Mouse (Mus musculus): ENCODE results near the gene Tmem200b. TPM values are rescaled to one million over a fixed set of nuclear protein-coding genes. Genes with fewer than 3 reads are reported as not detected.

The Tmem200b gene
- polyA plus RNA-seq, 1 experiment from 2014 or later = 0.71 TPM

DNA sequence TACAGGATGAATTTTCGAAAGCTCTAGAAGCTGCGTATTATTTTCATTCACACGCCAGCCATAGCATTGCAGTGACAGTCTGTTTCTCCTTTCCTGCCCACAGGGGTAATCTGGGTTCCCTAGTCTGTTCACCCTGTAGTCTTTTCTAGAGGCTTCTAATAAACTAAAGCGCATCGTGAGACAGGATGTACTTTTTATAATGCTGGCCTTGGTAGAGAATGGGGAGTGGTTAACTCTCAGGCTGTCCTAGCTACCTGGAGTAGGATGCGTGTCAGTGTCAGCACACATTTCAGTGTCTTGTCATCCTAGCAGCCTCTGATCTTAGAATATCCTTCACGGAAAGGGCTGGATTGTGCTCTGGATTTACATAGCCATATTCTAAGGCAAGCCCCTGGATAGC, 40.3 kb upstream of the Tmem200b start:
- Histone ChIP-seq H3K9ac (replicated peaks; ENCODE audit: low read depth, low read length) (no peak overlapping the region), H3K4me3 (ENCODE audit: low read depth, low read length) (no peak overlapping the region), H3K36me3 (ENCODE audit: control insufficient read depth, insufficient read depth, low read length) (peaks cover 13% of the 10 kb centered on the region; the same call in 1 of the 2 replicates), H3K27me3 (ENCODE audit: control insufficient read depth, insufficient read depth, low read length) (no peaks in the 10 kb centered on the region), H3K4me1 (ENCODE audit: control insufficient read depth, insufficient read depth, low read length) (peaks cover 25% of the 10 kb centered on the region), H3K4me2 (replicated peaks; ENCODE audit: low read depth, low read length) (no peak overlapping the region), H3K9me3 (ENCODE audit: control insufficient read depth, low read depth, low read length) (no peaks in the 10 kb centered on the region), H3K27ac (ENCODE audit: low read length) (no peak overlapping the region)
- 81% methylated on average over 7 of the region's 7 CpGs for WGBS
- no peak for ATAC-seq (ENCODE audit: insufficient number of reproducible peaks, insufficient read depth, low FRiP score, low read depth)

GRCm38 (mm10) chr4:131883571-131883970, 38.0 kb upstream of the Tmem200b start:
- Histone ChIP-seq H3K27me3 (ENCODE audit: control insufficient read depth, insufficient read depth, low read length) (no peaks in the 10 kb centered on the region), H3K4me2 (replicated peaks; ENCODE audit: low read depth, low read length) (no peak overlapping the region)
- 71% methylated on average over 6 of the region's 6 CpGs for WGBS

DNA sequence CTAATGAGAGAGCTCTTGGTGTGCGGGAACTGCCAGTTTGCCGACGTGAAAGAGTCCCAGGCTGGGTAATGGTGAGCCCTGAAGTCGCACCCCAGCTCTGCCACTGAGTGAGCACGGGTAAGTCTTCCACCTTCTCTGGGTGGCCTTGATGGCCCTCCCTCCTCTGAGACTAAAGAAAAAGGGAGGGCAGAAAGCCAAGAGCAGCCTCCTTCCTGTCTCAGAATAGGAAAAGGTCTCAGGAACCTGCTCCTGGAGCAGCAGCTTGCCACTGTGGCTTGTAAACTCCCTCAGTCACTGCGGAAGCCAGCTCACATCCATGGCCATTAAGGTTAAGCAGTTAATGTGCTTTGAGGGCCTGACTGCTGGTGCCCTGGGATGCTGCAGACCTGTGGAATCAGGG, 36.2 kb upstream of the Tmem200b start:
- ATAC-seq (ENCODE audit: insufficient number of reproducible peaks, insufficient read depth, low FRiP score, low read depth) = no peak
- H3K4me1 ChIP-seq (ENCODE audit: control insufficient read depth, insufficient read depth, low read length) = 0 out of 2 replicates have a peak, but pooled peaks cover 4% of the 10 kb centered on the region
- H3K36me3 ChIP-seq (ENCODE audit: control insufficient read depth, insufficient read depth, low read length) = peaks cover 18% of the 10 kb centered on the region
- 78% methylated on average over 6 of the region's 6 CpGs for WGBS
- no peaks in the 10 kb centered on the region for H3K27me3 ChIP-seq (ENCODE audit: control insufficient read depth, insufficient read depth, low read length)
- no peak overlapping the region for H3K9ac ChIP-seq (replicated peaks; ENCODE audit: low read depth, low read length)
- no peak overlapping the region for H3K4me2 ChIP-seq (replicated peaks; ENCODE audit: low read depth, low read length)
- H3K27ac ChIP-seq (ENCODE audit: low read length) = no peak overlapping the region
- no peak overlapping the region for H3K4me3 ChIP-seq (ENCODE audit: low read depth, low read length)
- H3K9me3 ChIP-seq (ENCODE audit: control insufficient read depth, low read depth, low read length) = no peaks in the 10 kb centered on the region

More at GRCm38 (mm10) chr4:131883571-131883970, 38.0 kb upstream of the Tmem200b start:
- no peak overlapping the region for H3K9ac ChIP-seq (replicated peaks; ENCODE audit: low read depth, low read length)
- peaks cover 14% of the 10 kb centered on the region; the same call in 1 of the 2 replicates for H3K4me1 ChIP-seq (ENCODE audit: control insufficient read depth, insufficient read depth, low read length)
- H3K27ac ChIP-seq (ENCODE audit: low read length) = no peak overlapping the region
- no peaks in the 10 kb centered on the region for H3K9me3 ChIP-seq (ENCODE audit: control insufficient read depth, low read depth, low read length)
- no peak for ATAC-seq (ENCODE audit: insufficient number of reproducible peaks, insufficient read depth, low FRiP score, low read depth)
- H3K36me3 ChIP-seq (ENCODE audit: control insufficient read depth, insufficient read depth, low read length) = peaks cover 16% of the 10 kb centered on the region; the same call in 1 of the 2 replicates
- H3K4me3 ChIP-seq (ENCODE audit: low read depth, low read length) = no peak overlapping the region

DNA sequence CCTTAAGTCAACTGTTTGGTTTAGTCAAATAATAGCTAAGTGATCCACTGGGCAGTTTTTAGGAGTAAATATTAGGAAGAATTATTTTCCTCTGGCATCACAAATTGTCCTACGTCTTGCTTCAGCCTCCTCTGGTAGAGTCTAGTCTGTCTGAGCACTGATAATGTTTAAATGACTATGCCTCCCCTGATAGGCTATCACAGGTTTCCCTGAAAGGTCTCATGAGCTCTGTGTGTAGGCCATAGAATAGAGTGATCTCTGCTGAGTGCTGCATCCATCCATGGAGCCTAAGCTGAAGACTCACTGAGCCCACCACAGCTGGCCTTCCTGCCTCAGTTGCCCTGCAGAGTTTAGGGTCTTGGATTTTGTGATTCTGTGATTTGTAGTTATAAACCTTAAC, 33.0 kb upstream of the Tmem200b start:
- no peaks in the 10 kb centered on the region for H3K4me1 ChIP-seq (ENCODE audit: control insufficient read depth, insufficient read depth, low read length)
- H3K9ac ChIP-seq (replicated peaks; ENCODE audit: low read depth, low read length) = no peak overlapping the region
- H3K4me2 ChIP-seq (replicated peaks; ENCODE audit: low read depth, low read length) = no peak overlapping the region
- no peak for ATAC-seq (ENCODE audit: insufficient number of reproducible peaks, insufficient read depth, low FRiP score, low read depth)
- no peak overlapping the region for H3K27ac ChIP-seq (ENCODE audit: low read length)
- H3K4me3 ChIP-seq (ENCODE audit: low read depth, low read length) = no peak overlapping the region
- no peaks in the 10 kb centered on the region for H3K9me3 ChIP-seq (ENCODE audit: control insufficient read depth, low read depth, low read length)
- H3K36me3 ChIP-seq (ENCODE audit: control insufficient read depth, insufficient read depth, low read length) = peaks cover 39% of the 10 kb centered on the region
- no peaks in the 10 kb centered on the region for H3K27me3 ChIP-seq (ENCODE audit: control insufficient read depth, insufficient read depth, low read length)
- WGBS = 58% methylated on average over 1 of the region's 1 CpGs

- Histone ChIP-seq H3K4me2 (replicated peaks; ENCODE audit: low read depth, low read length) (no peak overlapping the region), H3K4me1 (ENCODE audit: control insufficient read depth, insufficient read depth, low read length) (no peaks in the 10 kb centered on the region), H3K27me3 (ENCODE audit: control insufficient read depth, insufficient read depth, low read length) (no peaks in the 10 kb centered on the region), H3K9ac (replicated peaks; ENCODE audit: low read depth, low read length) (no peak overlapping the region), H3K27ac (ENCODE audit: low read length) (no peak overlapping the region), H3K4me3 (ENCODE audit: low read depth, low read length) (no peak overlapping the region), H3K9me3 (ENCODE audit: control insufficient read depth, low read depth, low read length) (no peaks in the 10 kb centered on the region), H3K36me3 (ENCODE audit: control insufficient read depth, insufficient read depth, low read length) (peaks cover 47% of the 10 kb centered on the region)
- WGBS = 85% methylated on average over 3 of the region's 3 CpGs
- no peak for ATAC-seq (ENCODE audit: insufficient number of reproducible peaks, insufficient read depth, low FRiP score, low read depth)
Measured at GRCm38 (mm10) chr4:131890692-131891091, 30.9 kb upstream of the Tmem200b start.

- no peaks in the 10 kb centered on the region for H3K4me1 ChIP-seq (ENCODE audit: control insufficient read depth, insufficient read depth, low read length)
- no peak overlapping the region for H3K27ac ChIP-seq (ENCODE audit: low read length)
- 89% methylated on average over 5 of the region's 5 CpGs for whole genome bisulfite sequencing
- H3K4me3 ChIP-seq (ENCODE audit: low read depth, low read length) = no peak overlapping the region
- ATAC-seq (ENCODE audit: insufficient number of reproducible peaks, insufficient read depth, low FRiP score, low read depth) = no peak
- H3K9me3 ChIP-seq (ENCODE audit: control insufficient read depth, low read depth, low read length) = no peaks in the 10 kb centered on the region
- no peak overlapping the region for H3K9ac ChIP-seq (replicated peaks; ENCODE audit: low read depth, low read length)
- H3K27me3 ChIP-seq (ENCODE audit: control insufficient read depth, insufficient read depth, low read length) = no peaks in the 10 kb centered on the region
- no peak overlapping the region for H3K4me2 ChIP-seq (replicated peaks; ENCODE audit: low read depth, low read length)
- peaks cover 81% of the 10 kb centered on the region for H3K36me3 ChIP-seq (ENCODE audit: control insufficient read depth, insufficient read depth, low read length)
Measured at GRCm38 (mm10) chr4:131897109-131897508, 24.5 kb upstream of the Tmem200b start.

GRCm38 (mm10) chr4:131897787-131898186, 23.8 kb upstream of the Tmem200b start:
- Histone ChIP-seq H3K9me3 (ENCODE audit: control insufficient read depth, low read depth, low read length) (no peaks in the 10 kb centered on the region), H3K27me3 (ENCODE audit: control insufficient read depth, insufficient read depth, low read length) (no peaks in the 10 kb centered on the region), H3K4me2 (replicated peaks; ENCODE audit: low read depth, low read length) (no peak overlapping the region), H3K27ac (ENCODE audit: low read length) (no peak overlapping the region), H3K4me3 (ENCODE audit: low read depth, low read length) (no peak overlapping the region), H3K36me3 (ENCODE audit: control insufficient read depth, insufficient read depth, low read length) (peaks cover 80% of the 10 kb centered on the region), H3K9ac (replicated peaks; ENCODE audit: low read depth, low read length) (no peak overlapping the region), H3K4me1 (ENCODE audit: control insufficient read depth, insufficient read depth, low read length) (no peaks in the 10 kb centered on the region)
- 96% methylated on average over 8 of the region's 8 CpGs for WGBS
- no peak for ATAC-seq (ENCODE audit: insufficient number of reproducible peaks, insufficient read depth, low FRiP score, low read depth)

DNA sequence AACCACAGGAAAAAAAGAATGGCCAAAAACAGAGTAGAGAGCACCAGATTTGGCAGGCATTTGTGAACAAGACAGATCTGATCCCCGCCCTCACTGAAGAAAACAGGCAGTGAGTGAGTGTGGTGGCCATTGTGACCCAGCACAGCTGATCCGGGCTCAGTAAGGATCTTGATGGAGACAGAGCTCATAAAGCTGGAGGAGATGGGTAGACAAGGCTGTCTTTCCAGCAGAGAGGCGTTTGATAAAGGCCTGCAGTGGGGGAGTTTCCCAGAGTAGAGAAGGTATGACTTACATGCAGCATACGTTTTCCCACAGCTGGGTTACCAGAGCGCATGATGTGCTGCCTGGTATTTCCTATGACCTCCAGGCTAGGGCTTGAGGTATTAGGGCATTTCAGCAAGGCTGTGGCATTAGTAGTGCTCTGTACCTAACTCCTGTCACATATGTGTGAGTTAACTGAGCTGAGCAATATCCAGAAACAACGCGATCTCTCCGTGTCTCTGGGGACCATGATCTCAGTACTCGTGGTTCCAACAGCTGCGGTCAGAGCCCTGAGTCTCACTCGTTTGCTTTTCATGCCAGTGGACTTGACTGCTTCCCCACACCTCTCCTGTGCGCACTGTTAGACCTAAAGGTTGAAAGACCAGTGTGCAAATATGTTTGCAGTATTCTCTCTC, 22.9 kb upstream of the Tmem200b start:
- no peaks in the 10 kb centered on the region for H3K27me3 ChIP-seq (ENCODE audit: control insufficient read depth, insufficient read depth, low read length)
- WGBS = 90% methylated on average over 12 of the region's 12 CpGs
- peaks cover 71% of the 10 kb centered on the region for H3K36me3 ChIP-seq (ENCODE audit: control insufficient read depth, insufficient read depth, low read length)
- no peak overlapping the region for H3K4me3 ChIP-seq (ENCODE audit: low read depth, low read length)
- ATAC-seq (ENCODE audit: insufficient number of reproducible peaks, insufficient read depth, low FRiP score, low read depth) = no peak
- no peak overlapping the region for H3K27ac ChIP-seq (ENCODE audit: low read length)
- no peaks in the 10 kb centered on the region for H3K9me3 ChIP-seq (ENCODE audit: control insufficient read depth, low read depth, low read length)
- no peak overlapping the region for H3K4me2 ChIP-seq (replicated peaks; ENCODE audit: low read depth, low read length)
- H3K9ac ChIP-seq (replicated peaks; ENCODE audit: low read depth, low read length) = no peak overlapping the region
- no peaks in the 10 kb centered on the region for H3K4me1 ChIP-seq (ENCODE audit: control insufficient read depth, insufficient read depth, low read length)

- Histone ChIP-seq H3K27ac (ENCODE audit: low read length) (no peak overlapping the region), H3K4me3 (ENCODE audit: low read depth, low read length) (no peak overlapping the region), H3K4me1 (ENCODE audit: control insufficient read depth, insufficient read depth, low read length) (no peaks in the 10 kb centered on the region), H3K4me2 (replicated peaks; ENCODE audit: low read depth, low read length) (no peak overlapping the region), H3K27me3 (ENCODE audit: control insufficient read depth, insufficient read depth, low read length) (no peaks in the 10 kb centered on the region), H3K9ac (replicated peaks; ENCODE audit: low read depth, low read length) (no peak overlapping the region), H3K9me3 (ENCODE audit: control insufficient read depth, low read depth, low read length) (no peaks in the 10 kb centered on the region), H3K36me3 (ENCODE audit: control insufficient read depth, insufficient read depth, low read length) (peaks cover 66% of the 10 kb centered on the region)
- WGBS = 87% methylated on average over 6 of the region's 6 CpGs
- no peak for ATAC-seq (ENCODE audit: insufficient number of reproducible peaks, insufficient read depth, low FRiP score, low read depth)
Measured at GRCm38 (mm10) chr4:131899180-131899554, 22.4 kb upstream of the Tmem200b start.
